Mouse (Mus musculus): ENCODE measurements around the gene Spock1. TPM values are rescaled to one million over a fixed set of nuclear protein-coding genes. Genes with fewer than 3 reads are reported as not detected.

The Spock1 gene
- total RNA-seq, 2 experiments from 2014 or later = 204 to 220 TPM

DNA sequence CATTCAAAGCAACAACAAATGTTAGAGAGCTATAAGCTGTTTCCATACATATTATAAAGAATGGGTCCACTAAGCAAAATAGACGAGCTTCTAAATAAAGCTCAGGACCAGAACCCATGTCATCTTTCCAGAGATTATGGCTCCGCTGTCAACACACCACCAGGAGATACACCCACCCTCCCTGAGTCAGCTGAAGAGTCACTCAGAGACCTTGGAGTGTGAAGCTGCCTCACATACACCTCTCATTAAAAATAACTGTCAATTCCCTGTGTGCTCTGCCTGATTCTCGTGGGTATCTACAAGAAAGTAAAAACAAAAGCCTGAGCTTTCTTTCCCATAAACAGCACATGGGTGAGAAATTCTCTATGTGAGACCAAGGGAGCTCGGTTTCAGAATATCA is 43.1 kb downstream of the Spock1 start:
- DNase-seq (ENCODE audit: low spot score in 2 of 2) = no peak

GRCm38 (mm10) chr13:57858491-57858890 is 49.6 kb downstream of the Spock1 start:
- DNase-seq (ENCODE audit: low spot score in 2 of 2) = no peak

DNA sequence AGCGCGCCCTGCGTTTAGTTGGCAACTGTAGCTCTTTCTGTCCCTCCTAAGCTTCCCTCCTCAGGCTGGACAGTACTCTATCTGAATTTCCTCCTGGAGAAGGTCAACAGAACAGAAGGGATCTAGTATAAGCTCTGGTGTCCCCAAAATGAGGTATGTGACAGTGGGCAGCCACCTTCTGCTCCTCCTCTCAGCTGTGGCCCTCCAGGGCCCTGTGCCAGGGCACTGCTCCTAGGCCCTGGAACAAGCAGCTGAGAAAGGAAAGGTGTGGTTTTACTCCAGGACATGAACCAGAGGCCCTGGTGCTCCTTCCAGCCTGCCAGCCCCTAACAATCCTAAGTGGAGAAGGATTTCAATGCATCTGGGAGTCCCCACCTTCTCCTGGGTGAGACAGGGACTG is 51.1 kb downstream of the Spock1 start:
- no peak for DNase-seq (ENCODE audit: low spot score in 2 of 2)

- DNase-seq (ENCODE audit: low spot score in 2 of 2) = no peak
Observed at GRCm38 (mm10) chr13:57856311-57856853, 51.8 kb downstream of the Spock1 start.

DNA sequence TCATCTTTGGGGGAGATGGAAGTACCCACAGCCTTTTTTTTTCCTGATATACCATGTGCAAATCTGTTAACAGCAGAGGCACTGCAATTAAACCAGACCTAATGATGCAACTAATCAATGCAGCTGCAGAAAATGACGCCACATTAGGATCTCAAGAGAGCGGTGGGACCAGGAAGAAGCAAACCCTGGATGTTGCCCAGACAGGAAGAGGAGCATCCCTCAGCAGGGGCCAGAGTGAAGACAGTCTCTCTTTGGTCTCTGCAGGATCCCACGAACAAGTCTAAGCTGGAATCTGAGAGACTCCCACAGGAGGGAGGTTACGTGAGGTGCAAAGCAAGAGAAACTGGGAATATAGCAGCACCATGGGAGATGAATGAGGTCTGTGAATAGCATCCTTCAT is 52.4 kb downstream of the Spock1 start:
- no peak for DNase-seq (ENCODE audit: low spot score in 2 of 2)

DNA sequence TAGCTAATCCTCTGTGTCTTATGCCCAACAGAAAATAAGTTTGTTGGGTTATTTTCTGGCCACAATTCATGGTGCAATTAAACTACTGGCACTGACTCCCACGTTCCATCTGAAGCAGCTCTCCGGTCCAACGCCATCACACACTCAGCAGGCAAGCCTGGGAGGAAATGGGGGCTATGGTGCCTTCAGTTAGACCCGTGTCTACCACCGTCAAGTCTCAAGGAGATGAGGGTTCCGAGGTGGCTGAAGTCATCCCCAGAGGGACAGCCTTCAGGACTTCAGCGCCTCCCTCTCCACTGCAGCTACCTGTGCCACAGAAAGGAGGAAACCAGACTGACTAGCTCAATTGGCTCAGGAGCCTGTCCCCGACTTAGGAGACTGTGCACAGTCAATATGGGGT is 53.7 kb downstream of the Spock1 start:
- no peak for DNase-seq (ENCODE audit: low spot score in 2 of 2)

DNA sequence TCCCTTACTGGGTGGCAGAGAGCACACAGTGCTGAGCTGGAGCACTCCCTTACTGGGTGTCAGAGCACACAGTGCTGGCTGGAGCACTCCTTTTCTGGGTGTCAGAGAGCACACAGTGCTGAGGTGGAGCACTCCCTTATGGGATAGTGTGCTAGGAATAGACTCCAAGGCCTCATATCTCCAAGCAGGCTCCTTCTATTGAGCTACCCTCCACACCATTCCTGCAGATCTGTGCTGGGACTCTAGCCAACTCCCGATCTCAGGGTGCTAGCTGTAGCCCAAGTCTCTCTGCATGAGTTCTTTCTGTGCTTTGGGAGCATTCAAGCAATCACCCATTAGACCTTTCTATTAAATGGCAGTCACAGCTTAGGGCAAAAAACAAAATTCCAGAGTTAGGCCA is 54.5 kb downstream of the Spock1 start:
- no peak for DNase-seq (ENCODE audit: low spot score in 2 of 2)

DNA sequence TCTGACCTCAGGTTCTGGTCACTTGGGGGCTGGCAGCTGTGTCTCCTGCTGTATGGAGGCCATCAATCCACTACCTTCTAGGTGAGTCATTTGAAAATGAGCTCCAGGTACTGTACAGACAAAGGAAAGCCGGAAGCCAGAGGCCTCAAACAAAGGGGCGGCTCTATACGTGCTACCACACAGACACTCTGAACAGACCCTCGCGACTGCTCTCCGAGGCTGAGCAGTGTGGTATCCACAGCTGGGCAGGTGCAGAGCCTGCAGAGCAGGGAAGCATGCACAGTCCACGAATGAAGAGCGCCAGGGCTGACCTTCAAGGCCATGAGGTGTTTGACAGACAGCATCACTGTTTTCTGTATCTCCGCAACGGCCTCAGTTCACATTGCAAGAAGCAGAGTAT is 55.0 kb downstream of the Spock1 start:
- no peak for DNase-seq (ENCODE audit: low spot score in 2 of 2)

- DNase-seq (ENCODE audit: low spot score in 2 of 2) = no peak
Observed at GRCm38 (mm10) chr13:57848931-57849330, 59.2 kb downstream of the Spock1 start.

DNA sequence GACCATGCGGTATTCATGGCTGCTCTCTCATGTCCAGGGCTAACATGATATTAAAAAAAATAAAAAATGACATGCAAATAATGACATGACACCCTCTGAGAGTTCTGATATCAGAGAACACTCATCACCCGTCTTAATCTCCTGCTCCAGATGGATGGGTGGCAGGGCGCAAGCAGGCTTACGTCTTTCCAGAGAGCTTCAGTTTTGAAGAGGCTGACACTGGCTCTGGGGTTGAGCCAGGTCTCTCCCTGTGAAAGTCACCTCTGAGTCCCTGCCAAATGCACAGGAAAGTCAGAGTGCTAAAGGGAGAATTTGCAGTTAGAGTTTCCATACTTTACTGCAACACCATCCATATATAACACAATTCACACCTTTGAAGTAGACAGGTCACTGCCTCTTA is 61.0 kb downstream of the Spock1 start:
- no peak for DNase-seq (ENCODE audit: low spot score in 2 of 2)

- DNase-seq (ENCODE audit: low spot score in 2 of 2) = no peak
Observed at GRCm38 (mm10) chr13:57846468-57846867, 61.7 kb downstream of the Spock1 start.

- no peak for DNase-seq (ENCODE audit: low spot score in 2 of 2)
Observed at GRCm38 (mm10) chr13:57841141-57841848, 66.8 kb downstream of the Spock1 start.

- DNase-seq (ENCODE audit: low spot score in 2 of 2) = no peak
Observed at GRCm38 (mm10) chr13:57837691-57838437, 70.3 kb downstream of the Spock1 start.

DNA sequence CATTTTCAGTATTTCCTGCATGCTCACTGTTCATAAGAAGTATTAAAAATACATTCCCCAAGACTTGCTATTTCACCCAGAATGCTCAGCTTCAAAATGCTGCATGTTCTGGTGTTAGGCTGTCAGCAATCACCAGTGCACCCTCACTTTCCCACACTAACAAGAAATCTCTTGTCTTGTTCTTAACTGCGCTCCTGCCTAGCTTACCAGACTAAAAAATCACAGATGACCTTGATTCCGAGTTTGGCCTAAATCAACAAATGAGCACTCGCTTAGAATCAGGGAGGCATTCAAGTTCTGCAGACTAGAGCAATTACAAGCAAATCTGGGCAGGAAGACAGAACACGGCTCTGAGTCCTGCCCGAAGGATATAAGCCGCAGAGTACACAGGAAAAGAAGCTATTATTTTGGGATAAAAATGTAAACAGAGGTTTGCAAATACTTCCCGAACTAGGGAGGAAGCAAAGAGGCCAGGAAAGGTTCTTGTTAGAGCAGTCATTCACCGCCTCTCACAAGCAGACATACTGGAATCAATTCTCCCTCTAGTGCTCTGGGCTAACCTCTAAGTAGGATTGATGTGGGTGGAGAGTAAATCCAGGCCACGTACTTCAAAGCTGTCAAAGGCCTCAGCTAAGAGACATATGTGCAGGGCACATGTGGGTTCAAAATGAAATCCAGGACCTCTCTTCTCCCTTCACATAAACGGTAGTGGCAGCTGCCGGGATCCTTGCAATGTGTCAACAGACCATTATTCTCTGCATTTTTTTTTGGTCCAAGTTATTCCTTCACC is 76.6 kb downstream of the Spock1 start:
- no peak for DNase-seq (ENCODE audit: low spot score in 2 of 2)

DNA sequence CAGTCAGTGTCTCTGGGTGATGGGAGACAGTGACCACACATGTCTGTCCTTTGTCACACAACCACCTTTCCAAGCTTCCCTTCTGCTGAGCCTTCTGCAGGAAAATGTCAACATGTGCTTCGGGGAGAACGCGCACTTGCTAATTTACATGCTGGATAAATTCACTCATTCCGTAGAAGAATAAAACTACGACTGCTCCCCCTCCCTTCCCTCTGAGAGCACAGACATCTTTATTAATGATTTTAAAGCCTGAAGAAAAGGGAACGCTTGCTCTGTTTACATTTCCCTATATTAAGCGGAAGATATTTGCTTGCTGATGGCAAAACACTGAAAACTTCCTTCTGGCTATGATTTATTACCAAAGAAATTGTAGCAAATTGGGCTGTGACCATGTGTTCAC is 77.2 kb downstream of the Spock1 start:
- DNase-seq (ENCODE audit: low spot score in 2 of 2) = no peak

DNA sequence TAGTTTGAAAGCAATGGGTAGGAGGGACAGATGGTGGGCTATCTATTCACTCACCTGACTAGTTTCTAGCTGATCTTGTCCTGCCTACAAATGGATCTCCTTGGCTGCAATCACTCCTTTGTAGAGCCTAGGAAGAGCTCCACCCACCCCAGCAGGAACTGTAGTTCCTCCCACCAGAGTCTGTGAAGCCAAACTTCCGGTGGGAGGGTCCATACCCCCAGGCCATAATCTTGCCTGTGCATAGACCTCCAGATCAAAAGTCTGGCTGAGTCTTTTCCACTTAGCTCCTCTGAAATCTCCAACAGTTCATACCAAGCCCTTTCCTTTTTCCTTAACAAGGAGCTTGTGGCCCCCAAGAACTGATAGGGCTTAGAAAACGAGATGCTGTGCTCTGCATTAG is 78.0 kb downstream of the Spock1 start:
- DNase-seq (ENCODE audit: low spot score in 2 of 2) = no peak

DNA sequence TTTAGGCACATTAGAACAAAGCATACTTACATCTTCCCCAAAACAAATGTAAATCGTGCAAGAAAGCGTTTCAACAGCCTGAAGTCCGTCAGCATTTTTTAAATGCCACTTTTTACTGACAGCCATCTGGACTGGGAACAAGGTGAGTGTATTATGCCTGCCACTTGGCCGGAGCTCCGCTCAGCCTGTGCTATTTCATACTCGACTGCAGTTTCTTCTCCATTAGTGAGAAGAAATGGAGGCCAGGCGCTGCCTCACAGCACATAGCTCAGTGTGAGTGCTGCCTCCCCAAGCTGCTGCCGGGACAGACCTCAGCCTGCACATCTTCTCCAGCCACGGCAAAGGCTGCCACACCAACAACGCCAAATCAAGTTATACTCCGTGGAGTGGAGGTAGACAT is 91.9 kb downstream of the Spock1 start:
- DNase-seq (ENCODE audit: low spot score in 2 of 2) = no peak

DNA sequence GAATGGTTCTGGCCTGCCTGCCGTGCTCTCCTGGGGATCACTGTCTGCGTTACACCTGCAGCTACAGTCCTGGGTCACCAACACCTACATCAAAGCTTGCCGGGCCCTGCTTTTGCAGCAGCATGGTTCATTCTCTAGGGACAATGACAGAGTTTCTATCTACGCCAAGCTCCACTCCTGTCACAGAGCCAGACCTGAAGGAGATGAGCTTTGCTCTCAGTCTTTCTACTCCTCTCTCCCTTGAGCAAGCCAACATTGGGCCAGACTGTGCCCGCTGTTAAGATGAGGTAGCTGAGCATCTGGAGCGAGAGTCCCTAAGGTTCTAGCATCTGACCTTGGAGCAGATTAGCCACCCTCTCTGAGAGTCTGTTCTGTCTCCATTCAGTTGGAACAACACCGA is 95.5 kb downstream of the Spock1 start:
- DNase-seq (ENCODE audit: low spot score in 2 of 2) = no peak

DNA sequence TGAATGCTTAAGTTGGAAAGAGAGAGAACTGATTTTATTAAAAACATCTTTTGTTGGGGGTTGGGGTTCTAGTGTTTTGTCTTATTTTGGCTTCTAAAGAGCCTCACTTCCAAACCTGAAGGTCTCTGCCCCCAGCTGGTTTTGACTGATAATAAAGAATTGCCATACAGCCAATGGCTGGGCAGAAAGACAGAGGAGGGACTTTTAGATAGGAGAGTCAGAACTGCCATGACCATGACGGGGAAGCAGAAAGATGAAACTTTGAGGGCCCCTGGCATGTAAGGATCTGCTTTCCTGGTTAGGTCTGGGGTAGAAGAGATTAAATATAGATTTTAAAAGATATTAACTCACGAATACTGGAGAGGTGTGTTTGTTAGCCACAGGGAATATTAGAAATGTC is 96.9 kb downstream of the Spock1 start:
- no peak for DNase-seq (ENCODE audit: low spot score in 2 of 2)

DNA sequence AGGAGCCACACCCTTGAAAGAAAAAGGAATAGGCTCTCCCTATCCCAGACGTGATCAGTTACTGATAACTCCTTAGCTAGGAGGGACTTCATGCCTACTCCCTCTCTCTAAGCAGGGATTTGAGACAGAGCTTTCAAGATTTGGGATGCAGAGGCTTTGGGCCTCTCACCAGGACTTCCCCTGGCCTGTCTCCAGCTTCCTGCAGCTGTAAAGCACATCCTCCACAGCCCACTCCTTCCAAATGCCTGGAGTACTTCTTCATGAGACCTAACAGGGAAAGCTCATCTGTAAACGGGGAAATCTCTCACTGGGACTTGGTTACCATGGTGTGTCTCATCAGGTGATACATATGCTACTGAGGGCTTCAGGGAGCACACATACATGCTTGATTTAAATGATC is 97.3 kb downstream of the Spock1 start:
- DNase-seq (ENCODE audit: low spot score in 2 of 2) = no peak

- no peak for DNase-seq (ENCODE audit: low spot score in 2 of 2)
Observed at GRCm38 (mm10) chr13:57810083-57810482, 98.0 kb downstream of the Spock1 start.

DNA sequence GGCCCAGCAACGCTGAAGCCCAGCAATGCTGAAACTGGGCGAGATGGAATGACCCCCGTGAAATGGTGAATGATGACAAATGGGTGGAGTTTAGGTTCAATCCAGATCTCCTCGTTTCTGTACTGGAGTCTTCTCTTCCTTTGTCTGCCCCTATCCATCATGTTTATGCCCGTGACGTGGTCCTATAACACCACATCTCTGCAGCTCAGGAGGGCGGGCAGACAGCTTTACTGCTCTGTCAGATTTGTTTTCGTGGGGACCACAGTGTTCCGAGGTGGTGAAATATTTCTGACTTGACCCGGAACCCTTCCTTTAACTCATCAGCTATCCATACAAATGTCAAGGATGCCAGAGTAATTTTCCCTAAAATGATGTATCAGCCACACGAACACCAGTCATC is 98.5 kb downstream of the Spock1 start:
- no peak for DNase-seq (ENCODE audit: low spot score in 2 of 2)
